8 mouse cellular contexts compared by ENCODE assay signal in the genomic region with DNA sequence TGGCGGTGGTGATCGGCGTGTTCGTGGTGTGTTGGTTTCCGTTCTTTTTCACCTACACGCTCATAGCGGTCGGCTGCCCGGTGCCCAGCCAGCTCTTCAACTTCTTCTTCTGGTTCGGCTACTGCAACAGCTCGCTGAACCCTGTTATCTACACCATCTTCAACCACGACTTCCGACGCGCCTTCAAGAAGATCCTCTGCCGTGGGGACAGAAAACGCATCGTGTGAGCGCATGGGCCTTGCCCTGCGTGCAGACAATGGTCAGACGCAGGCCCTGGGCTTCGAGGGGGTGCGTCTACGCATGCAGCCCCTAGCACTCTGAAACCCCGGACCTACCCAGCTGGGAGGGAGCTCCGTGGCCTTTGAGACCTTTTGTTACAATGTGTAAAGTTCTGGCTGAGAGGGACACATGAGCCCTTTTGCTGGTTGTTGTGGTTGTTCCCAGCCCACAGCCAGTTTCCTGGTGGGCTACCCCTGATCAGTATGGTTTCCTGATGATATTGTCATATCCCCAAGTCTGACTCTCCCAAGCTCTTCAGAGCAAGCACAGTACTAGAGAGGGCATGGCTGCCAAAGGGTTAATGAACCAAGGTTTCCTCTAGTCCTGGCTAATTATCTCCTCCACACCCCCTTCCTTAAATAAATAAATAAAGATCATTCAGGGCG. TPM values are rescaled to one million over a fixed set of nuclear protein-coding genes. Genes with fewer than 3 reads are reported as not detected.
DNase-seq lines count a peak whose midpoint lies in the region; ATAC-seq and TF ChIP-seq lines count a peak whose summit lies in the region.

No protein-coding gene starts in this region.

- peak overlapping the region; percentile 33; the same call in 1 of the 2 replicates for H3K4me3 ChIP-seq in kidney, adult 2 months (ENCODE audit: insufficient read depth, low read depth, low read length)
- H3K4me3 ChIP-seq in hindbrain, embryonic 10.5 days = peak overlapping the region; percentile 60

- TF ChIP-seq POLR2A in kidney, adult 2 months (IDR thresholded peaks at IDR 0.05; ENCODE audit: low read depth, low read length) = no peak

- peaks cover 2% of the 10 kb centered on the region for H3K27me3 ChIP-seq in kidney, adult 2 months (replicated peaks; ENCODE audit: control insufficient read depth, insufficient read depth, low read length)
- H3K27me3 ChIP-seq in hindbrain, embryonic 10.5 days (ENCODE audit: insufficient read depth, poor library complexity, severe bottlenecking) = peaks cover 72% of the 10 kb centered on the region

- H3K27ac ChIP-seq in kidney, adult 2 months (ENCODE audit: insufficient read depth, low read depth, low read length) = no peak overlapping the region
- H3K27ac ChIP-seq in hindbrain, embryonic 10.5 days = peak overlapping the region; percentile 56; the same call in 1 of the 2 replicates

- no peak for DNase-seq in kidney, adult 2 months
- DNase-seq in kidney, adult 18-20 months = no peak
- DNase-seq in R1 (ENCODE audit: low read depth, low spot score) = peak; percentile 37
- DNase-seq in hindbrain, embryonic 10.5 days (ENCODE audit: low spot score) = peak; percentile 39
- DNase-seq in testis, postnatal 10 days (ENCODE audit: low spot score) = peak; percentile 35
- no peak for DNase-seq in left cerebral cortex, adult 18-20 months (ENCODE audit: low spot score in 2 of 2)
- no peak for DNase-seq in right cerebral cortex, adult 18-20 months

- H3K36me3 ChIP-seq in kidney, adult 2 months (ENCODE audit: control insufficient read depth, insufficient read depth, low read length) = no peaks in the 10 kb centered on the region
- no peaks in the 10 kb centered on the region for H3K36me3 ChIP-seq in hindbrain, embryonic 10.5 days

- H3K4me1 ChIP-seq in kidney, adult 2 months (ENCODE audit: control insufficient read depth, insufficient read depth, low read length) = 0 out of 2 replicates have a peak, but pooled peaks cover 6% of the 10 kb centered on the region
- H3K4me1 ChIP-seq in hindbrain, embryonic 10.5 days (replicated peaks) = peaks cover 39% of the 10 kb centered on the region

- H3K9me3 ChIP-seq in hindbrain, embryonic 10.5 days = no peaks in the 10 kb centered on the region

- 7% methylated on average over 27 of the region's 27 CpGs for WGBS in kidney, adult 2 months
- WGBS in hindbrain, embryonic 10.5 days = 1% methylated on average over 27 of the region's 27 CpGs

- ATAC-seq in megakaryocyte-erythroid progenitor cell, adult 5-6 weeks (replicated peaks; ENCODE audit: low FRiP score, low TSS enrichment, poor library complexity, severe bottlenecking) = peak; percentile 38

- TF ChIP-seq CTCF in kidney, adult 2 months (conservative IDR thresholded peaks at IDR 0.05; ENCODE audit: insufficient read depth, insufficient read length, low read depth, low read length) = no peak

RNA-seq across cellular contexts. Expression of gene Adra2a, which starts 3.6 kb away (rescaled TPM):
- polyA plus RNA-seq in kidney, adult 2 months (2012; rRNA removed) = 1.8 TPM in 2 replicates
- 0.65 and 1.8 TPM in 2 replicates for polyA plus RNA-seq in hindbrain, embryonic 10.5 days (2016; fragmentation: Nextera tagmentation; extraction: Ambion mirVana)
- total RNA-seq in megakaryocyte-erythroid progenitor cell, adult 5-6 weeks (2014; fragmentation: Nextera tagmentation) = not detected in 2 replicates
- total RNA-seq in megakaryocyte-erythroid progenitor cell, adult 5-6 weeks (2017) = 0.27 and 0.42 TPM in 2 replicates
- 10 to 100 TPM; 15.6 to 18.7 TPM for total RNA-seq in left cerebral cortex, adult 18-20 months (2021)

Comparison
In these comparisons a context has a peak if more than half of its experiments do, and no peak if none do; other contexts are left out.
1. DNase-seq: peak in R1 (single experiment), hindbrain, embryonic 10.5 days (single experiment) and testis, postnatal 10 days (single experiment); none in kidney, adult 2 months (single experiment), kidney, adult 18-20 months (single experiment), left cerebral cortex, adult 18-20 months (0 of 2) and right cerebral cortex, adult 18-20 months (single experiment).
2. RNA of gene Adra2a, which starts 3.6 kb away (total RNA-seq): 15.6 to 18.7 TPM in left cerebral cortex, adult 18-20 months; 0.27 to 0.42 TPM in megakaryocyte-erythroid progenitor cell, adult 5-6 weeks; every median in the first group is over 10 times any median in the second.